Mouse (Mus musculus): ENCODE measurements around the gene Rev3l.
"Not testable (repeated sequence)": the region's sequence is repeated elsewhere in the genome, so short reads cannot be mapped to it uniquely, and the experiment has no call there.

Gene Rev3l

GRCm38 (mm10) chr10:39778305-39778704 lies 46.4 kb downstream of the Rev3l start:
- in situ Hi-C loops (cut with MboI; ENCODE audit: low sequenced_read_pairs), result no loop called here

GRCm38 (mm10) chr10:39785241-39785640 lies 53.3 kb downstream of the Rev3l start:
- in situ Hi-C loops (cut with MboI; ENCODE audit: low sequenced_read_pairs), result no loop called here

GRCm38 (mm10) chr10:39793295-39793694 lies 61.4 kb downstream of the Rev3l start:
- in situ Hi-C loops (cut with MboI; ENCODE audit: low sequenced_read_pairs), result no loop called here

GRCm38 (mm10) chr10:39811507-39811906 lies 79.6 kb downstream of the Rev3l start:
- in situ Hi-C loops (cut with MboI; ENCODE audit: low sequenced_read_pairs), result no loop called here

- in situ Hi-C loops (cut with MboI; ENCODE audit: low sequenced_read_pairs), result no loop called here
Measured at GRCm38 (mm10) chr10:39842621-39843020, 110.7 kb downstream of the Rev3l start.

GRCm38 (mm10) chr10:39865509-39865908 lies 133.6 kb downstream of the Rev3l start:
- in situ Hi-C loops (cut with MboI; ENCODE audit: low sequenced_read_pairs), result no loop called here

- in situ Hi-C loops (cut with MboI; ENCODE audit: low sequenced_read_pairs), result no loop called here
Measured at GRCm38 (mm10) chr10:39888621-39889020, 156.7 kb downstream of the Rev3l start.

GRCm38 (mm10) chr10:39893702-39894697 lies 162.1 kb downstream of the Rev3l start:
- in situ Hi-C loops (cut with MboI; ENCODE audit: low sequenced_read_pairs), result no loop called here

GRCm38 (mm10) chr10:39896503-39896902 lies 164.6 kb downstream of the Rev3l start:
- in situ Hi-C loops (cut with MboI; ENCODE audit: low sequenced_read_pairs), result no loop called here

- in situ Hi-C loops (cut with MboI; ENCODE audit: low sequenced_read_pairs), result no loop called here
Measured at GRCm38 (mm10) chr10:39898874-39899371, 167.0 kb downstream of the Rev3l start, which contains the start of gene Mfsd4b4. Mfsd4b4 (minus strand) TSS chr10:39899238.

GRCm38 (mm10) chr10:39904191-39904590 lies 172.3 kb downstream of the Rev3l start:
- in situ Hi-C loops (cut with MboI; ENCODE audit: low sequenced_read_pairs), result no loop called here

- in situ Hi-C loops (cut with MboI; ENCODE audit: low sequenced_read_pairs), result no loop called here
Measured at GRCm38 (mm10) chr10:39906799-39907658, 175.1 kb downstream of the Rev3l start.

GRCm38 (mm10) chr10:39908768-39909441 lies 177.0 kb downstream of the Rev3l start:
- in situ Hi-C loops (cut with MboI; ENCODE audit: low sequenced_read_pairs), result no loop called here

GRCm38 (mm10) chr10:39912616-39913015 lies 180.7 kb downstream of the Rev3l start:
- in situ Hi-C loops (cut with MboI; ENCODE audit: low sequenced_read_pairs), result no loop called here

GRCm38 (mm10) chr10:39924556-39924955 lies 192.6 kb downstream of the Rev3l start:
- in situ Hi-C loops (cut with MboI; ENCODE audit: low sequenced_read_pairs), result not testable (repeated sequence)
